In the genomic region with DNA sequence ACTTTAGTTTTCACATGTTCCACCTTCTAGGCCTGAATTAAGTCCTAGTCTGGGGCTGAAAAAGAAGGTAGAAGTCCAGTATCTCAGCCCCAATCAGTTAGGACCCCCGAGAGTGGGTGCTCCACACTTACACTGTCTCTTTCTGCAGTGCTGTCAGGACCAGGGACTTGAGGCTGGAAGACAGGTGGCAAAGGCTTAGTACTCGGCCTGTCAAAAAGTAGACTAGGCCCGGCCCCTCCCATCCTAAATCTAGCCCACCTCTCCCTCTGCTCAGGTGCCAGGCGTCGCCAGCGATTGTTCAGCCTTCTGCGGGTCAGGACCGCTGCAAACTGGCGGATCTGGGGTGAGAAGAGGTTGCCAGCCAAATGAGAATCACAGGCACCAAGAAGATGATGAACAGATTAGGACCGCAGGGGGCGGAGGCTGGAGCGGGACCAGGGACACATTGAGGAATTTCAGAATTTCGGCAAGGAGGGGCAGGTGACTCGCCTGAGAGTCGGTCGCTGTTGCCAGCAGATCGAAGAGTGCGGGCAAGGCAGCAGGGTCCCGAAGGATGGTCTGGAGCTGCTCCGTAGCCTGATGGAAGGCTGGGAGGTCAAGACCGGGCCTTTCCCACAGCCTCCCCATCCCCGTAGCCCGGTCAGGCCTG, we compare ENCODE assay signal across 7 mouse cellular contexts. TPM values are rescaled to one million over a fixed set of nuclear protein-coding genes. Genes with fewer than 3 reads are reported as not detected.
A peak's percentile ranks its signal among the peaks of the same experiment; 100 is the strongest.
DNase-seq lines count a peak whose midpoint lies in the region; ATAC-seq and TF ChIP-seq lines count a peak whose summit lies in the region.

No protein-coding gene starts in this region.

- DNase-seq in urinary bladder, adult 18-20 months (ENCODE audit: low spot score in 2 of 2) = peak; percentile 16 to 66
- no peak for DNase-seq in urinary bladder, adult 2 months (ENCODE audit: low spot score)
- DNase-seq in cerebellum, adult 11-12 months = peak; percentile 72
- no peak for DNase-seq in forebrain, postnatal 0 days

- H3K79me2 ChIP-seq in macrophage (ENCODE audit: inconsistent target) = peaks cover 3% of the 10 kb centered on the region; the same call in 1 of the 2 replicates

- no peaks in the 10 kb centered on the region for H3K27me3 ChIP-seq in forebrain, postnatal 0 days (ENCODE audit: insufficient read depth, low read length)
- no peaks in the 10 kb centered on the region for H3K27me3 ChIP-seq in kidney, embryonic 16.5 days (ENCODE audit: insufficient read depth, low read length)

- no peaks in the 10 kb centered on the region for H3K9me3 ChIP-seq in forebrain, postnatal 0 days (ENCODE audit: low read length)
- H3K9me3 ChIP-seq in kidney, embryonic 16.5 days (ENCODE audit: low read length) = no peaks in the 10 kb centered on the region

- ATAC-seq in forebrain, postnatal 0 days = peak; percentile 45
- ATAC-seq in kidney, embryonic 16.5 days (ENCODE audit: low FRiP score, low TSS enrichment) = peak; percentile 60
- ATAC-seq in granulocyte monocyte progenitor cell, adult 5-6 weeks (replicated peaks; ENCODE audit: poor library complexity, severe bottlenecking) = no peak; the same call in 1 of the 2 replicates

- H3K27ac ChIP-seq in forebrain, postnatal 0 days (ENCODE audit: low read depth, low read length) = peak overlapping the region; percentile 78
- H3K27ac ChIP-seq in kidney, embryonic 16.5 days (ENCODE audit: low read length) = peak overlapping the region; percentile 72; the same call in 1 of the 2 replicates
- H3K27ac ChIP-seq in macrophage = peak overlapping the region; percentile 17; the same call in 1 of the 2 replicates

- H3K9ac ChIP-seq in forebrain, postnatal 0 days = peak overlapping the region; percentile 68
- peak overlapping the region; percentile 83 for H3K9ac ChIP-seq in kidney, embryonic 16.5 days (replicated peaks; ENCODE audit: low read length)

- 4% methylated on average over 20 of the region's 23 CpGs for WGBS in forebrain, postnatal 0 days
- whole genome bisulfite sequencing in kidney, embryonic 16.5 days = 2% methylated on average over 23 of the region's 23 CpGs
- 11% methylated on average over 22 of the region's 23 CpGs for WGBS in macrophage (ENCODE audit: missing documents)

- H3K4me1 ChIP-seq in forebrain, postnatal 0 days (ENCODE audit: insufficient read depth) = no peaks in the 10 kb centered on the region
- H3K4me1 ChIP-seq in kidney, embryonic 16.5 days (ENCODE audit: insufficient read depth, low read length) = peaks cover 9% of the 10 kb centered on the region

- peak; percentile 18; the same call in 1 of the 2 replicates for TF ChIP-seq CTCF in forebrain, postnatal 0 days (IDR thresholded peaks at IDR 0.05; ENCODE audit: low read depth)

- peak overlapping the region; percentile 82 for H3K4me2 ChIP-seq in forebrain, postnatal 0 days (ENCODE audit: low read depth)
- H3K4me2 ChIP-seq in kidney, embryonic 16.5 days (replicated peaks; ENCODE audit: low read depth, low read length) = peak overlapping the region; percentile 86

- H3K36me3 ChIP-seq in forebrain, postnatal 0 days (ENCODE audit: insufficient read depth) = peaks cover 64% of the 10 kb centered on the region
- H3K36me3 ChIP-seq in kidney, embryonic 16.5 days (ENCODE audit: insufficient read depth, low read length) = peaks cover 57% of the 10 kb centered on the region
- H3K36me3 ChIP-seq in macrophage (ENCODE audit: inconsistent target) = peaks cover 60% of the 10 kb centered on the region

- peak overlapping the region; percentile 69 for H3K4me3 ChIP-seq in forebrain, postnatal 0 days (ENCODE audit: low read depth, low read length)
- H3K4me3 ChIP-seq in kidney, embryonic 16.5 days (ENCODE audit: low read length) = peak overlapping the region; percentile 76
- H3K4me3 ChIP-seq in macrophage (ENCODE audit: inconsistent target) = peak overlapping the region; percentile 65

RNA-seq across cellular contexts. Expression of a gene that starts 0.8 kb away (rescaled TPM):
- 79.9 and 83.8 TPM in 2 replicates for polyA plus RNA-seq in urinary bladder, adult 2 months (2012; rRNA removed)
- 79.8 and 92.0 TPM in 2 replicates for total RNA-seq in forebrain, postnatal 0 days (2014; rRNA removed)
- polyA plus RNA-seq in forebrain, postnatal 0 days (2015; fragmentation: Nextera tagmentation; extraction: Ambion mirVana) = 82.4 and 90.9 TPM in 2 replicates
- polyA plus RNA-seq in kidney, embryonic 16.5 days (2015; fragmentation: Nextera tagmentation; extraction: Ambion mirVana) = 120 and 130 TPM in 2 replicates
- total RNA-seq in macrophage (2018; cell fraction: chromatin; rRNA removed) = 100 to 1,000 TPM in 1 of 26 experiments, 10 to 100 TPM in 25; 19.4 to 119 (median 42.0) TPM
- 10 to 100 TPM; 14.1 to 43.2 (median 27.0) TPM for total RNA-seq in macrophage (2018; cell fraction: cytosol; rRNA removed)
- total RNA-seq in macrophage (2018; cell fraction: nucleus; rRNA removed) = 10 to 100 TPM; 11.4 to 76.8 (median 27.9) TPM
- polyA plus RNA-seq in macrophage (2018) = 18.4 to 47.7 TPM (median 21.3 TPM) in 3 replicates
- total RNA-seq in granulocyte monocyte progenitor cell, adult 5-6 weeks (2014; fragmentation: Nextera tagmentation) = 47.3 and 49.7 TPM in 2 replicates
- total RNA-seq in granulocyte monocyte progenitor cell, adult 5-6 weeks (2017) = 14.3 and 25.5 TPM in 2 replicates

RNA-seq across cellular contexts. Expression of a gene that starts 2.7 kb away (rescaled TPM):
- polyA plus RNA-seq in urinary bladder, adult 2 months (2012; rRNA removed) = 0.89 and 1.7 TPM in 2 replicates
- 2.1 and 6.4 TPM in 2 replicates for total RNA-seq in forebrain, postnatal 0 days (2014; rRNA removed)
- polyA plus RNA-seq in forebrain, postnatal 0 days (2015; fragmentation: Nextera tagmentation; extraction: Ambion mirVana) = 0.97 and 1.0 TPM in 2 replicates
- 1.5 and 1.6 TPM in 2 replicates for polyA plus RNA-seq in kidney, embryonic 16.5 days (2015; fragmentation: Nextera tagmentation; extraction: Ambion mirVana)
- total RNA-seq in macrophage (2018; cell fraction: chromatin; rRNA removed) = 10 to 100 TPM in 3 of 26 experiments, 1 to 10 TPM in 22, not detected in 1; 1.8 to 12.9 (median 6.2) TPM
- under 1 TPM in 19 of 26 experiments, not detected in 7; 0.07 to 0.75 (median 0.18) TPM for total RNA-seq in macrophage (2018; cell fraction: cytosol; rRNA removed)
- 1 to 10 TPM in 25 of 26 experiments, not detected in 1; 1.2 to 7.8 (median 3.5) TPM for total RNA-seq in macrophage (2018; cell fraction: nucleus; rRNA removed)
- 0.29 to 1.2 TPM (median 1.1 TPM) in 3 replicates for polyA plus RNA-seq in macrophage (2018)
- 8.5 and 9.1 TPM in 2 replicates for total RNA-seq in granulocyte monocyte progenitor cell, adult 5-6 weeks (2014; fragmentation: Nextera tagmentation)
- total RNA-seq in granulocyte monocyte progenitor cell, adult 5-6 weeks (2017) = 3.5 and 4.0 TPM in 2 replicates

RNA-seq across cellular contexts. Expression of a gene that starts 8.6 kb away (rescaled TPM):
- polyA plus RNA-seq in urinary bladder, adult 2 months (2012; rRNA removed) = 46.6 and 47.0 TPM in 2 replicates
- total RNA-seq in forebrain, postnatal 0 days (2014; rRNA removed) = 26.5 and 33.4 TPM in 2 replicates
- 36.0 and 48.4 TPM in 2 replicates for polyA plus RNA-seq in forebrain, postnatal 0 days (2015; fragmentation: Nextera tagmentation; extraction: Ambion mirVana)
- 137 and 139 TPM in 2 replicates for polyA plus RNA-seq in kidney, embryonic 16.5 days (2015; fragmentation: Nextera tagmentation; extraction: Ambion mirVana)
- 10 to 100 TPM; 22.6 to 64.0 (median 50.3) TPM for total RNA-seq in macrophage (2018; cell fraction: chromatin; rRNA removed)
- 10 to 100 TPM; 29.6 to 65.4 (median 48.1) TPM for total RNA-seq in macrophage (2018; cell fraction: cytosol; rRNA removed)
- total RNA-seq in macrophage (2018; cell fraction: nucleus; rRNA removed) = 100 to 1,000 TPM in 4 of 26 experiments, 10 to 100 TPM in 22; 29.8 to 125 (median 85.3) TPM
- polyA plus RNA-seq in macrophage (2018) = 35.2 to 63.2 TPM (median 58.1 TPM) in 3 replicates
- total RNA-seq in granulocyte monocyte progenitor cell, adult 5-6 weeks (2014; fragmentation: Nextera tagmentation) = 35.0 and 59.0 TPM in 2 replicates
- total RNA-seq in granulocyte monocyte progenitor cell, adult 5-6 weeks (2017) = 48.6 and 52.9 TPM in 2 replicates

RNA-seq across cellular contexts. Expression of a gene that starts 15.0 kb away (rescaled TPM):
- polyA plus RNA-seq in urinary bladder, adult 2 months (2012; rRNA removed) = 1.1 and 1.4 TPM in 2 replicates
- total RNA-seq in forebrain, postnatal 0 days (2014; rRNA removed) = 0.43 and 0.46 TPM in 2 replicates
- polyA plus RNA-seq in forebrain, postnatal 0 days (2015; fragmentation: Nextera tagmentation; extraction: Ambion mirVana) = 0.22 and 0.23 TPM in 2 replicates
- polyA plus RNA-seq in kidney, embryonic 16.5 days (2015; fragmentation: Nextera tagmentation; extraction: Ambion mirVana) = 1.1 and 1.3 TPM in 2 replicates
- total RNA-seq in macrophage (2018; cell fraction: chromatin; rRNA removed) = 1 to 10 TPM in 17 of 26 experiments, under 1 TPM in 6, not detected in 3; 0.56 to 5.3 (median 1.6) TPM
- total RNA-seq in macrophage (2018; cell fraction: cytosol; rRNA removed) = under 1 TPM in 25 of 26 experiments, not detected in 1; 0.09 to 0.65 (median 0.19) TPM
- 1 to 10 TPM in 12 of 26 experiments, under 1 TPM in 10, not detected in 4; 0.35 to 3.8 (median 1.2) TPM for total RNA-seq in macrophage (2018; cell fraction: nucleus; rRNA removed)
- 0.34 TPM in 1 of 3 replicates, not detected in the others for polyA plus RNA-seq in macrophage (2018)
- 3.0 TPM in 1 of 2 replicates, not detected in the other for total RNA-seq in granulocyte monocyte progenitor cell, adult 5-6 weeks (2014; fragmentation: Nextera tagmentation)
- total RNA-seq in granulocyte monocyte progenitor cell, adult 5-6 weeks (2017) = 1.1 TPM in 1 of 2 replicates, not detected in the other

RNA-seq across cellular contexts. Expression of a gene that starts 17.2 kb away (rescaled TPM):
- 2.8 and 3.3 TPM in 2 replicates for polyA plus RNA-seq in urinary bladder, adult 2 months (2012; rRNA removed)
- 8.5 and 9.2 TPM in 2 replicates for total RNA-seq in forebrain, postnatal 0 days (2014; rRNA removed)
- 5.9 and 7.2 TPM in 2 replicates for polyA plus RNA-seq in forebrain, postnatal 0 days (2015; fragmentation: Nextera tagmentation; extraction: Ambion mirVana)
- 23.0 and 24.2 TPM in 2 replicates for polyA plus RNA-seq in kidney, embryonic 16.5 days (2015; fragmentation: Nextera tagmentation; extraction: Ambion mirVana)
- total RNA-seq in macrophage (2018; cell fraction: chromatin; rRNA removed) = under 1 TPM in 1 of 26 experiments, not detected in 25; 0.99 TPM
- total RNA-seq in macrophage (2018; cell fraction: cytosol; rRNA removed) = under 1 TPM in 8 of 26 experiments, not detected in 18; 0.05 to 0.58 (median 0.09) TPM
- total RNA-seq in macrophage (2018; cell fraction: nucleus; rRNA removed) = under 1 TPM in 2 of 26 experiments, not detected in 24; 0.48 to 0.66 TPM
- polyA plus RNA-seq in macrophage (2018) = not detected in 3 replicates
- total RNA-seq in granulocyte monocyte progenitor cell, adult 5-6 weeks (2014; fragmentation: Nextera tagmentation) = 1.0 TPM in 1 of 2 replicates, not detected in the other
- total RNA-seq in granulocyte monocyte progenitor cell, adult 5-6 weeks (2017) = 0.26 TPM in 1 of 2 replicates, not detected in the other

Comparison
In these comparisons a context has a peak if more than half of its experiments do, and no peak if none do; other contexts are left out.
1. DNase-seq: peak in urinary bladder, adult 18-20 months (2 of 2) and cerebellum, adult 11-12 months (single experiment); none in urinary bladder, adult 2 months (single experiment) and forebrain, postnatal 0 days (single experiment).
2. H3K27ac ChIP-seq: peak in every context shown above with its lines; median percentile 78 in forebrain, postnatal 0 days; 72 in kidney, embryonic 16.5 days; 17 in macrophage.
3. Peak in every context shown above with its lines, with median percentiles within 50 percentile points of each other: H3K4me3 ChIP-seq.